Mouse (Mus musculus) cortical plate, adult 2 months (tissue): ENCODE results near the gene Bpnt1.

Experiments used
- CTCF ChIP-seq: fragments of 200-500 bp; IDR thresholded peaks from 2 replicates; pipeline ENCODE4 v1.5.1; 2011; ENCODE audit warnings: mild to moderate bottlenecking, control low read depth, low read length; ENCODE audit not compliant: insufficient read depth; ENCODE audit errors: extremely low read depth
- POLR2A ChIP-seq: fragments of 200-500 bp; IDR thresholded peaks from 2 replicates; pipeline ENCODE4 v1.6.1; 2011; ENCODE audit warnings: mild to moderate bottlenecking, low read length, control low read depth; ENCODE audit not compliant: insufficient read depth; ENCODE audit errors: extremely low read depth

GRCm38 (mm10) chr1:185401615-185402014 is 69.7 kb downstream of the Bpnt1 start:
- TF ChIP-seq CTCF, result no peak
- no peak for TF ChIP-seq POLR2A
